Mouse (Mus musculus): ENCODE measurements around the gene Cltrn. TPM values are rescaled to one million over a fixed set of nuclear protein-coding genes. Genes with fewer than 3 reads are reported as not detected.

Cltrn gene
- polyA plus RNA-seq, 1 experiment from 2014 or later, result 0.26 TPM

GRCm38 (mm10) chrX:164154594-164154993 is 66.0 kb downstream of the Cltrn start:
- no peak overlapping the region for H3K27ac ChIP-seq
- H3K27me3 ChIP-seq (ENCODE audit: low read depth, poor library complexity, severe bottlenecking), result peaks cover 88% of the 10 kb centered on the region
- WGBS, result 80% methylated on average over 5 of the region's 5 CpGs
- no peaks in the 10 kb centered on the region for H3K9me3 ChIP-seq (replicated peaks)
- H3K36me3 ChIP-seq, result no peaks in the 10 kb centered on the region
- H3K4me3 ChIP-seq, result no peak overlapping the region
- no peak for DNase-seq (ENCODE audit: low spot score)
- H3K4me1 ChIP-seq, result no peaks in the 10 kb centered on the region

GRCm38 (mm10) chrX:164164681-164165080 is 76.1 kb downstream of the Cltrn start:
- no peak overlapping the region for H3K4me3 ChIP-seq
- no peak for DNase-seq (ENCODE audit: low spot score)
- H3K27ac ChIP-seq, result no peak overlapping the region
- H3K4me1 ChIP-seq, result no peaks in the 10 kb centered on the region
- H3K36me3 ChIP-seq, result no peaks in the 10 kb centered on the region
- peaks cover 82% of the 10 kb centered on the region for H3K27me3 ChIP-seq (ENCODE audit: low read depth, poor library complexity, severe bottlenecking)
- H3K9me3 ChIP-seq (replicated peaks), result no peaks in the 10 kb centered on the region
- WGBS, result 88% methylated on average over 1 of the region's 1 CpGs

Other genes starting within 250 kb of the Cltrn start
- gene Ap1s2, start 179.8 kb upstream of the Cltrn start, polyA plus RNA-seq (2016; fragmentation: Nextera tagmentation; extraction: Ambion mirVana), result 13.4 and 17.9 TPM in 2 replicates
- gene Zrsr2, start 130.2 kb upstream of the Cltrn start, polyA plus RNA-seq (2016; fragmentation: Nextera tagmentation; extraction: Ambion mirVana), result 68.1 and 70.2 TPM in 2 replicates
- gene Car5b, start 60.8 kb upstream of the Cltrn start, polyA plus RNA-seq (2016; fragmentation: Nextera tagmentation; extraction: Ambion mirVana), result 0.19 and 0.34 TPM in 2 replicates
- 49.5 and 55.1 TPM in 2 replicates for gene Siah1b, start 12.3 kb upstream of the Cltrn start, polyA plus RNA-seq (2016; fragmentation: Nextera tagmentation; extraction: Ambion mirVana)
- 0.04 and 0.14 TPM in 2 replicates for gene Ace2, start 50.5 kb downstream of the Cltrn start, polyA plus RNA-seq (2016; fragmentation: Nextera tagmentation; extraction: Ambion mirVana)
- gene Bmx, start 169.4 kb downstream of the Cltrn start, polyA plus RNA-seq (2016; fragmentation: Nextera tagmentation; extraction: Ambion mirVana), result 0.28 and 0.39 TPM in 2 replicates
- gene Pir, start 180.5 kb downstream of the Cltrn start, polyA plus RNA-seq (2016; fragmentation: Nextera tagmentation; extraction: Ambion mirVana), result 8.1 and 9.5 TPM in 2 replicates

All from limb, embryonic 10.5 days (tissue).